Mouse (Mus musculus): Measurements from ENCODE around the gene Btf3l4. TPM values are rescaled to one million over a fixed set of nuclear protein-coding genes. Genes with fewer than 3 reads are reported as not detected.

Gene Btf3l4
- total RNA-seq, 1 experiment from 2014 or later, result 71.0 TPM

- no peak for ATAC-seq (replicated peaks; ENCODE audit: insufficient number of reproducible peaks, low FRiP score, low TSS enrichment, poor library complexity, severe bottlenecking)
Measured at GRCm38 (mm10) chr4:108826643-108827042, 6.8 kb downstream of the Btf3l4 start.

GRCm38 (mm10) chr4:108826096-108826495, 7.3 kb downstream of the Btf3l4 start:
- 0 out of 2 replicates have a peak, but pooled peaks have one; percentile 27 for ATAC-seq (replicated peaks; ENCODE audit: insufficient number of reproducible peaks, low FRiP score, low TSS enrichment, poor library complexity, severe bottlenecking)

- no peak for ATAC-seq (replicated peaks; ENCODE audit: insufficient number of reproducible peaks, low FRiP score, low TSS enrichment, poor library complexity, severe bottlenecking)
Measured at GRCm38 (mm10) chr4:108825677-108826076, 7.7 kb downstream of the Btf3l4 start.

- ATAC-seq (replicated peaks; ENCODE audit: insufficient number of reproducible peaks, low FRiP score, low TSS enrichment, poor library complexity, severe bottlenecking), result no peak
Measured at GRCm38 (mm10) chr4:108811550-108811949, 21.9 kb downstream of the Btf3l4 start.

- ATAC-seq (replicated peaks; ENCODE audit: insufficient number of reproducible peaks, low FRiP score, low TSS enrichment, poor library complexity, severe bottlenecking), result no peak
Measured at GRCm38 (mm10) chr4:108811142-108811541, 22.3 kb downstream of the Btf3l4 start.

GRCm38 (mm10) chr4:108803535-108803934, 29.9 kb downstream of the Btf3l4 start:
- ATAC-seq (replicated peaks; ENCODE audit: insufficient number of reproducible peaks, low FRiP score, low TSS enrichment, poor library complexity, severe bottlenecking), result no peak

- ATAC-seq (replicated peaks; ENCODE audit: insufficient number of reproducible peaks, low FRiP score, low TSS enrichment, poor library complexity, severe bottlenecking), result peak; percentile 93
Measured at GRCm38 (mm10) chr4:108798083-108798830, 35.2 kb downstream of the Btf3l4 start.

- no peak for ATAC-seq (replicated peaks; ENCODE audit: insufficient number of reproducible peaks, low FRiP score, low TSS enrichment, poor library complexity, severe bottlenecking)
Measured at GRCm38 (mm10) chr4:108796701-108797100, 36.7 kb downstream of the Btf3l4 start.

GRCm38 (mm10) chr4:108793941-108794340, 39.5 kb downstream of the Btf3l4 start:
- ATAC-seq (replicated peaks; ENCODE audit: insufficient number of reproducible peaks, low FRiP score, low TSS enrichment, poor library complexity, severe bottlenecking), result no peak

GRCm38 (mm10) chr4:108790507-108790906, 42.9 kb downstream of the Btf3l4 start:
- peak; percentile 78 for ATAC-seq (replicated peaks; ENCODE audit: insufficient number of reproducible peaks, low FRiP score, low TSS enrichment, poor library complexity, severe bottlenecking)

- peak; percentile 85 for ATAC-seq (replicated peaks; ENCODE audit: insufficient number of reproducible peaks, low FRiP score, low TSS enrichment, poor library complexity, severe bottlenecking)
Measured at GRCm38 (mm10) chr4:108789258-108789936, 44.0 kb downstream of the Btf3l4 start.

- ATAC-seq (replicated peaks; ENCODE audit: insufficient number of reproducible peaks, low FRiP score, low TSS enrichment, poor library complexity, severe bottlenecking), result peak; percentile 27; the same call in 1 of the 2 replicates
Measured at GRCm38 (mm10) chr4:108782421-108783085, 50.9 kb downstream of the Btf3l4 start.

- ATAC-seq (replicated peaks; ENCODE audit: insufficient number of reproducible peaks, low FRiP score, low TSS enrichment, poor library complexity, severe bottlenecking), result no peak
Measured at GRCm38 (mm10) chr4:108781596-108781995, 51.8 kb downstream of the Btf3l4 start.

GRCm38 (mm10) chr4:108780864-108781205, 52.6 kb downstream of the Btf3l4 start:
- 0 out of 2 replicates have a peak, but pooled peaks have one; percentile 7 for ATAC-seq (replicated peaks; ENCODE audit: insufficient number of reproducible peaks, low FRiP score, low TSS enrichment, poor library complexity, severe bottlenecking)

GRCm38 (mm10) chr4:108780057-108780863, 53.2 kb downstream of the Btf3l4 start, which contains the start of gene Zfyve9:
Gene Zfyve9, minus strand, starts transcription at chr4:108780798.
- ATAC-seq (replicated peaks; ENCODE audit: insufficient number of reproducible peaks, low FRiP score, low TSS enrichment, poor library complexity, severe bottlenecking), result 0 out of 2 replicates have a peak, but pooled peaks have one; percentile 37

GRCm38 (mm10) chr4:108779763-108780056, 53.7 kb downstream of the Btf3l4 start:
- ATAC-seq (replicated peaks; ENCODE audit: insufficient number of reproducible peaks, low FRiP score, low TSS enrichment, poor library complexity, severe bottlenecking), result peak; percentile 13; the same call in 1 of the 2 replicates

GRCm38 (mm10) chr4:108768527-108768926, 64.9 kb downstream of the Btf3l4 start:
- peak; percentile 71 for ATAC-seq (replicated peaks; ENCODE audit: insufficient number of reproducible peaks, low FRiP score, low TSS enrichment, poor library complexity, severe bottlenecking)

Data from monocyte, adult 5-6 weeks (primary cell).